Mouse (Mus musculus): ENCODE data around the gene Man2b1.
"Not testable (repeated sequence)": the region's sequence is repeated elsewhere in the genome, so short reads cannot be mapped to it uniquely, and the experiment has no call there.

The Man2b1 gene

DNA sequence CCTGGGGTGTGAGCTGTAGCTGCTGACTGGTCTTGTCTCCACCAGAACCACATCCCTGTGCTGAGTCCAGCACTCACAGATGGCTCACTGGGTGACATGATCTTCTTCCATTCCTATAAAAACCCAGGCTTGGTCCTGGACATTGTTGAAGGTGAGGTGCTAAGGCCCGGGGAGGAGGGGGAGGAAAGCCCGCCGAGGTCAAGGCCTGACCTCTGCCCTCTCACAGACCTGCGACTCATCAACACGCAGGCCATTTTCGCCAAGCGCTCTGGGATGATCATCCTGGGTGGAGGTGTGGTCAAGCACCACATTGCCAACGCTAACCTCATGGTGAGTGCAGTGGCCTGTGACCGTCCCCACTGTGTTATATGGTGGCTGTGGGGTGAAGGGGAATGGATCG lies 8.9 kb upstream of the Man2b1 start:
- DNase-seq (ENCODE audit: extremely low spot score), result no peak

DNA sequence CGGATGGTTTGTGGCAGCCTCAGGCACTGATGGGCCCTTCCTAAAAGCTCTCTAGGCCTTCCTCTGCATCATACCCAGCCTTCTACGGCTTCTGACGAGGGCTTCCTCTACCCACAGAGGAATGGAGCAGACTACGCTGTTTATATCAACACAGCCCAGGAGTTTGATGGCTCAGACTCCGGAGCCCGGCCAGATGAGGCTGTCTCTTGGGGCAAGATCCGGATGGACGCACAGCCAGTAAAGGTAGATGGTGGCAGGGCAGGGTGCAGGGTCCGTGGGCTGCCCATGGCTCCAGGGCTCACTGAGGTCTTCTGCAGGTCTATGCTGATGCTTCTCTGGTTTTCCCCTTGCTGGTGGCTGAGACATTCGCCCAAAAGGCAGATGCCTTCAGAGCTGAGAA lies 8.5 kb upstream of the Man2b1 start:
- DNase-seq (ENCODE audit: extremely low spot score), result no peak

DNA sequence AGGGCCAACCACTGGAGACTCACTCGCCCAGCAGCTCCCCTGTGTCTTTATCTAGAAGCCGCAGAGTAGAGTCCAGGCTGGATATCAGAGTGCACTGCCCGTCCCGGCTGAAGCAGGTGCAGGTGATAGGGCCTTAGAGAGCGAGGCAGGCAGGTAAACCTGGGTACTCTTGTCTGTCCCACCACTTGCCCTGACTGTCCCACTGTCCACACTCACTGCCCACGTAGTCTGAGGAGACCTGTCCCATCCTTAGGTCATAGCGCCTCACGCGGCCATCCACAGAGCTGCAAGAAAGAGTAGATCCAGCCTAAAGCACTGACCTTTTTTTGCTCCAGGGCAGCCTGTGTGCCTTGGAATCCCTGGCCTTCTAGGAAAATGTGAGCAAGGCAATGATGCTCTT lies 7.1 kb upstream of the Man2b1 start:
- no peak for DNase-seq (ENCODE audit: extremely low spot score)

DNA sequence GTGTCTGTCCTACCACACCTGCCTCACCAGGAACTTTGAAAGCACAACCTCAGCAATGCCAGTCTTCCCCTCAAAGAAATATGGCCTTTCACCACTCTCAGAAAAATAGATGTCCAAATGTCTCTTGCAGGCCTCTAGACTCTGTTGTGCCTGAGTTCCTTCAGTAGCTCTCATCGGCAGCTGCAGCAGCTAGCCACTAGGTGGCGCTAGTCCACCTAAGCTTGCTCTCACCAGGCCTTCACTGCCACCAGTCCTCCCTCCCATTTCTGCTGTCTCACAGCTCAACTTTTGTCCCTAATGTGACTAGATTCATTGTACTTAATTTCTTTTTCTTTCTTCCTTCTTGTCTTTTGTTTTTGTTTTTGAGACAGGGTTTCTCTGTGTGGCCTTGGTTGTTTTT lies 6.1 kb upstream of the Man2b1 start:
- DNase-seq (ENCODE audit: extremely low spot score), result peak; percentile 73

DNA sequence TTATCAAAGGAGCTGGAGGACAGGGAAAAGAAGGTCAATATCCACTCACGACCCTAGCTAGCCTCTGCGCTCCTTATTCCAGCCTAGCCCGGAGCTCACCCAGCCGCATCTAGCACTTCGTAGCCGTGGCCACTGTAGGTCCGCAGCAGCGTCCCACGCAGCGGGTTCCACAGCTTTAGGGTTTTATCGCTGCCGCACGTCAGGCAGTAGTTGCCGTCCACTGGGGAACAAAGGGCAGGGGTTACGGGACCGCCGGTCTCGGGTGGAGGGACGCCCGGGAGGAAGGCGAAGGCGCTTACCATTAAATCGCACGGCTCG lies 2.9 kb upstream of the Man2b1 start:
- no peak for DNase-seq (ENCODE audit: extremely low spot score)

DNA sequence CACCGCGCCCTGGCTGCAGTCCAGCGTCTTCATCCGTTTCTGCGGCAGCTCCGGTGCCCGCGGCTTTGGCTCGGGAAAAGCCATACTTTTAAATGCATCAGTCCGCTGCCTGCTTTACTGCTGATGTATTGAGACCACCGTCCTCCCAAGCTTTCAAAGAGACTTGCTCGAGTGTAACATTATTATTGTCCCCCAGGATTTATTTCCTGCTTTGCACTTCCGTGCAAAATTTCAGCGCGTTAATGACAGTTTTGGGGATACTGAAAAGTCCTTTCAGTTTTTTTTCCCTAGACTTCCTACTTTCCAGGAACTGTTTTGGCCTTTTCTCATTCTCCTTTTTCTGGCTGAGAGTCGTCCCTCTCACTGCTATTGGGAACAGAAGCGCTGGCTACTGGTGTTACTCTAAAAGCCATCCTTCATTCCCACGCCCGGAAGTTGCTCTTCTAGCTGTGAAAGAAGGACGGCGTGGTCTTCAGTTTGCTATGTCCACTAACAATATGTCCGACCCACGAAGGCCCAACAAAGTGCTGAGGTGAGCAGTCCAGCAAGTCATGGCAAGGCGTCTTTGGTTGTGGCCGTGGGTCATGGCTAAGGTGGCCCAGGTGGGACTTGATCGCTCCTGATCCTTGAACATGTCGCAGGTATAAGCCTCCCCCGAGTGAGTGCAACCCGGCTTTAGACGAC lies 2.4 kb upstream of the Man2b1 start, which contains the start of gene Wdr83os:
TSS of gene Wdr83os (plus strand) at position 209 of the 684 bp plus-strand sequence.
- DNase-seq (ENCODE audit: extremely low spot score), result peak; percentile 82

DNA sequence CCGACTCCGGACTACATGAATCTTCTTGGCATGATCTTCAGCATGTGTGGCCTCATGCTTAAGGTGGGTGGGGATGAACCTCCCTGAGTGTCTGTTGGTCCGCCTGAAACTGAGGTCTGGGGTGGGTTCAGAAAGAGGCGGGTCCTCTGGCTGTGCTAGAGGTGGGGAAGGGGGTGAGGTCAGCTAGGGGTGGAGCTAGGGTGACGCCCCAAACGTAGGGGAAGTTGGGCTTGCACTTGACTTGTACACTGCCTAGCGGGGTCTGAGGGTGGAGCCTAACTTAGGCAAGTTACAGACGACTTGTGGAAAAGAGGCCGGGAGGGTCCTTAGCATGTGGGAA lies 1.9 kb upstream of the Man2b1 start, which contains the start of gene Wdr83:
TSS of gene Wdr83 (minus strand) at position 91 of the 340 bp plus-strand sequence.
- peak; percentile 70 for DNase-seq (ENCODE audit: extremely low spot score)

DNA sequence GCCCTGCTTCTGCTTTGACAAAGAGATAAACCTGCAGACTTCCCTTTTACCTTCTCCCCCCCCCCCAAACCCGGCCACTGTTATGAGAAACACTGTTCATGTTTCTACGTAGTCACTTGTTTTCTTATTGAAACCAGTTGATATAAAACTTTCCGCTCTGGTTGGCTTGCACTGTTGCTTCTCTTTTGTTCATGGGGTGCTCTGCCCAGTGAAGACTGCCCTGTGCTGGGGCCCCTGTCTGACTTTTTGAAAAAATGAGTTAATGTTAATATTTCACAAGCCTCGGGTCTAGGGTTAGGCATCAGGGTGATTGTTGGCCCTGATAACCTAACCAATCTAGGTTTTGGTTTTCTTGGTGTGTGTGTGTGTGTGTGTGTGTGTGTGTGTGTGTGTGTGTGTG lies 901 bp upstream of the Man2b1 start:
- DNase-seq (ENCODE audit: extremely low spot score), result not testable (repeated sequence)

DNA sequence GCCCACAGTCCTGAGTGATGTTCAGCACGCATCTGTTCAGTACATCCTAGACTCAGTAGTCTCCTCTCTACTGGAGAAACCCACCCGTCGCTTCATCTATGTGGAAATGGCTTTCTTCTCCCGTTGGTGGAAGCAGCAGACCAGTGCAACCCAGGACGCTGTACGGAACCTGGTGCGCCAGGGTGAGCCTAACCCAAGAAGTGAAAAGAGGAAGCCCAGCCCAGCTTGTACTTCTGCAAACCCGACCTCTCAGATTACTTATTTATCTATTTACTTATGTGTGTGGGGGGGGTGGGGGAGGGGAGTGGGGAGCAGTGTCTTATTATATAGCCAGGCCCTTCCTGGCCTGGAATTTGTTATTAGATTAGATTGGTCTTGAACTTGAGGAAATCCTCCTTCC lies 1.6 kb downstream of the Man2b1 start:
- DNase-seq (ENCODE audit: extremely low spot score), result no peak

DNA sequence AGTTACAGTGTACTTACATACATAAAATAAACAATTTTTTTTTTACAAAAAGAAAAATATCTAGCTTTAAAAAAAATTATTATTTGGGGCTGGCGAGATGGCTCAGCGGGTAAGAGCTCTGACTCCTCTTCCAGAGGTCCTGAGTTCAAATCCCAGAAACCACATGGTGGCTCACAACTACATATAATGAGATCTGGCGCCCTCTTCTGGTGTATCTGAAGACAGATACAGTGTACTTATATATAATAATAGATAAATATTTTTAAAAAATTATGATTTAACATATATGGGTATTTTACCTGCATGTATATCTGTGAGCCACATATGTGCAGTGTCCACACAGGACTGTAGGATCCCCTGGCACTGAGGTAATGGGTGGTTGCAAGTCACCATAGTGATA lies 3.2 kb downstream of the Man2b1 start:
- DNase-seq (ENCODE audit: extremely low spot score), result no peak

DNA sequence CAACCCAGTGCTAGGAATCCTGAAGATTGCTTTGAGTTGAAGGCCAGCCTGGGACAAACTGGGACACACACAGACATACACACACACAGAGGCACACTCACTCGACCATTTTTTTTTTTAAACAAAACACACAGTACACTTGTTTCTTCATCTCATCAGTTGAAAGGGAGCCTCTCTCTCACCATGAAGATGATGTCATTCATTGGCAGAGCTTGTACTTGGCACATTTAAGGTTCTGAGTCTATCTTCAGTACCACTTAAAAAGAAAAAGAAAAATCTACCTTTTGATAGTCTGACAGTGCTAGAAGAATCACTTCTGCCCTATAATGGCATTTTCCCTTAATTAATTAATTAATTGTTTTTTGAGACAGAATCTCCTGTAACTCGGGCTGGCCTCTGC lies 5.7 kb downstream of the Man2b1 start:
- DNase-seq (ENCODE audit: extremely low spot score), result no peak

DNA sequence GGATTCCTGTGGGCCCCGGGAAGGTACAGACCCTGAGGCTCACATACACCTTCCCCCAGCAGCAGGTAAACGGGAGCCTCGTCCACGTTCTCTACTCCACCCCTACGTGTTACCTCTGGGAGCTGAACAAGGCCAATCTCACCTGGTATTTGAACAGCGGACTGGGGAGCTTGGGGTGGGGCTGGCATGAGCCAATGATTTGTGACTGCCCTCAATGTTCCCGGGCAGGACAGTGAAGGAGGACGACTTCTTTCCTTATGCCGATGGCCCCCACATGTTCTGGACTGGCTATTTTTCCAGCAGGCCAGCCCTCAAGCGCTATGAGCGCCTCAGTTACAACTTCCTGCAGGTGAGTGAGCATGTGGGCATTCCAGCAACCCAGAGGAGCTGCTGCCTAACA lies 7.8 kb downstream of the Man2b1 start:
- no peak for DNase-seq (ENCODE audit: extremely low spot score)

DNA sequence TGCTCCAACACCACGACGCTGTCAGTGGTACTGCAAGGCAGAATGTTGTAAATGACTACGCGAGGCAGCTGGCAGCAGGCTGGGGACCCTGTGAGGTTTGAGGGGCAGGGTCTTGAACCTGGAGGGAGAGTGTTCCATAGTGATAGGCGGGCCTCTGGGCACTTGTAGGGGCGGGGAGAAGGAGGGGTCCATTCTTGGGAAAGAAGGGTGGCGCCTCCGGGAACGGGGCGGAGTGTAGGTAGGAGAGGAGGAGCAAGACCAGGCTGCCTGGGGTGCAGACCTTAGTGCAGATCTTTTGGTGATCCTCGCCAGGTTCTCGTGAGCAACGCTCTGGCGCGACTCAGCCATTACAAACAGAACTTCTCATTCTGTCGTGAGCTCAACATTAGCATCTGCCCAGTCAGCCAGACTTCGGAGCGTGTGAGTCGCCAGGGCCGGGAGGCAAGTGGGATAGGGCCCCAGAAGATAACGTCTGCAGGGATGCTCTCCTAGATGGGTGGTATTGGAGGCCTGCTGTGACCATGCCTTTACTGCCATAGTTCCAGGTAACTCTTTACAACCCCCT lies 8.5 kb downstream of the Man2b1 start:
- DNase-seq (ENCODE audit: extremely low spot score), result no peak

DNA sequence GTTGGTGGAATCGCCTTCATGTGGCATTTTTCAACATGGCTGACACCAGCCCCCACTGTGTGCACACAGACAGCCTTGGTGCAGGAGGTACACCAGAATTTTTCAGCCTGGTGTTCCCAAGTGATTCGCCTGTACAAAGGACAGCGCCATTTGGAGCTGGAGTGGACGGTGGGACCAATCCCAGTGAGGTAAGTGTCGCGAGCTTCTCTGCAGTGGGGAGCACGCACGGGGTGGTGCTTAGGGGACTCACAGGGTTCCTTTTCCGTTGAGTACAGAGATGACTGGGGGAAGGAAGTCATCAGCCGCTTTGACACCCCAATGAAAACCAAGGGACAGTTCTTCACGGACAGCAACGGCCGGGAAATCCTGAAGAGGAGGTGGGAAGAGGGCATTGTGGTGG lies 12.0 kb downstream of the Man2b1 start:
- DNase-seq (ENCODE audit: extremely low spot score), result no peak

DNA sequence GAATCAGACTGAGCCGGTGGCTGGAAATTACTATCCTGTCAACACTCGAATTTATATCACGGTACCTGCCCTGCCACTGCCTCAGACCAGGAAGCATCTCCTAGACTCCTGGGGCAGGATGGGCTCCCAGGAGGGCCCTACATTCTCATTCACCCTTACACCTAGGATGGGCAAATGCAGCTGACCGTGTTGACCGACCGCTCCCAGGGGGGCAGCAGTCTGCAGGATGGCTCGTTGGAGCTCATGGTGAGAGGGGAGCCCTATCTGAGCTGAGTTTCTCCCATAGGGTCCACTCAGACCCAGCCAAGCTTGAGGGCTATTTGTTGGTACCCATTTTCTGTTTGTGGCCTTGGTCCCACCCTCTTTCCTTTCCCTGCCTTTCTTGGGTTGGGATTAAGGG lies 12.5 kb downstream of the Man2b1 start:
- no peak for DNase-seq (ENCODE audit: extremely low spot score)

DNA sequence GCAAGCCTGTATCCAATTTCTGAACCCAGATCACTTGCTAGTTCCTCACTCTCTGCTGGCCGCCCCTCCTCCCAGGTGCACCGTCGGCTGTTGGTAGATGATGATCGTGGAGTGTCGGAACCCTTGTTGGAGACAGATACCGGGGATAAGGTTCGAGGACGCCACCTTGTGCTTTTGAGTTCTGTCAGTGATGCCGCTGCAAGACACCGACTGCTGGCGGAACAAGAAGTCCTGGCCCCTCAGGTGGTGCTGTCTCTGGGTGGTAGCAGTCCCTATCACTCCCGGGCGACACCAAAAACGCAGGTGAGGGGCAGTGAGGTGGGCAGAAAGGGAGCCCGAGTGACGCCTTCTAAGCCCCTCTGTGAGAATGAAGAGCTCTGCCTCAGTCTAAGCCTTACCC lies 13.1 kb downstream of the Man2b1 start:
- no peak for DNase-seq (ENCODE audit: extremely low spot score)

DNA sequence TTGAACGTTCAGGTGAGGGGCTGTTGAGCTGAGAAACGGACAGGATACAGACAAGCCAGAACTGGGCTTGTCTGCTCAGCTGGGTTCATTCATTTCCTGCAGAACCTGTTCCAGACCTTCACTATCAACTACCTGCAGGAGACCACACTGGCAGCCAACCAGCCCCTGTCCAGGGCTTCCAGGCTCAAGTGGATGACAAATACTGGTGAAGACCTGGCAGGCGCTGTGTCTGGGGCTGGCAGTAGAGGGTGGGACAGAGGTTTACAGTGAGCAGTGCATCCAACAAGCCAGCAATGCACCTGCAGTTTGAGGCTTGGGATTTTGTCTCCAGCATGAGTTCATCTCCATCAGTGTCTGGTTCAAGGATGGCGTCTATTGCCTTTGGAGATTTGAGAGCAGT lies 13.8 kb downstream of the Man2b1 start:
- no peak for DNase-seq (ENCODE audit: extremely low spot score)

DNA sequence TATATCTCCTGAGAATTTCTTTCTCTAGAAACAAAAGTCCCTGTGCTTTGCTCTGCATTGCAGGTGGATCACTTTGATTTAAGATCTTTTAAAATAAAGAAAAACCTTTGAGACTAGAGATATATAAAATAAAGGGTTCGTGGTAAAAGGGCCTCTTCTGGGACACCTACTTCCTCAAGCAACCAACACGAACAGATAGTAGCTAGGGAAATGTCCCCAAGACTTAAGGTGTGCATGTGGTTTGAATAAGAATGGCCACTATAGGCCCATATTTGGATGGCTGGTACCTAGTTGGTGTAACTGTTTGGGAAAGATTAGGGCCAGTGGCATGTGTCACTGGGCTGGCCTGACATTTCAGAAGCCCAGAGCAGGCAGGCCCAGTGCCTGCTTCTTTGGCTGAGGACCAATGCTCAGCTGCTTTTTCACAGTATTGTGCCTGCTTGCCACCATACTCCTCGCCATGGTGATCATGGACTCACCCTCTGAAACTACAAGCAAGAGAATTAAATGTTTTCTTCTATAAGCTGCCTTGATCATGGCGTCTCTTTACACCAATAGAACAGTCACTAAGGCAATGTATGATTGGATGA lies 17.1 kb downstream of the Man2b1 start:
- no peak for DNase-seq (ENCODE audit: extremely low spot score)

DNA sequence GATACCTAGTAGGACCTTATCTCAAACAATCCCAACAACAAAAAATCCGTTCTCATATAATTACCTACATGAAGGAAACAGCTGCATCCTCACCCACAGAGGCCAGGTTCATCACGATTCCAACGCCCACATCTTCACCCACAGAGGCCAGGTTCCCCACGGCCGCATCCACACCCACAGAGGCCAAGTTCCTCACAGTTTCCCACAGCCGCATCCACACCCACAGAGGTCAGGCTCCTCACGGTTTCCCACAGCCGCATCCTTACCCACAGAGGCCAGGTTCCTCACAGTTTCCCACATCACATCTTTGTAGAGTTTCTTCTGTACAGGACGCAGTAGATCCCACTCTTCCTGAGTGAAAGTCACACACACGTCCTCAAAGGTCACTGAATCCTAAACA lies 30.2 kb downstream of the Man2b1 start:
- DNase-seq (ENCODE audit: extremely low spot score), result no peak

DNA sequence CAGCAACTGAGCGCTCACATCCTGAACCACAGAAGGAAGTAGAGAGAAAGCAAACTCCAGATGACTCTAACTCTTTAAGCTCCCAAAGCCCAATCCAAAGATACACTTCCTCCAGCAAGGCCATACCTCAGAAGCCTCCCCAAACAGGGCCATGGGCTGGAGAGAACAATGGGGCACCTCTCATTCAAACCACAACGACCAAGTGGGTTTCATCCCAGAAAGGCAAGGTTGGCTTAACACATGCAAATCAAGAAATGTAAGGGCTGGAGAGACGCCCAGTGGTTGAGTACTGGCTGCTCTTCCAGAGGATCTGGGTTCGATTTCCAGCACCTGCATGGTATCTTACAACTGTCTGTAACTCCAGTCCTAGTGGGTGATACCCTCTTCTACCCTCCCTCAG lies 32.4 kb downstream of the Man2b1 start:
- DNase-seq (ENCODE audit: extremely low spot score), result no peak

DNA sequence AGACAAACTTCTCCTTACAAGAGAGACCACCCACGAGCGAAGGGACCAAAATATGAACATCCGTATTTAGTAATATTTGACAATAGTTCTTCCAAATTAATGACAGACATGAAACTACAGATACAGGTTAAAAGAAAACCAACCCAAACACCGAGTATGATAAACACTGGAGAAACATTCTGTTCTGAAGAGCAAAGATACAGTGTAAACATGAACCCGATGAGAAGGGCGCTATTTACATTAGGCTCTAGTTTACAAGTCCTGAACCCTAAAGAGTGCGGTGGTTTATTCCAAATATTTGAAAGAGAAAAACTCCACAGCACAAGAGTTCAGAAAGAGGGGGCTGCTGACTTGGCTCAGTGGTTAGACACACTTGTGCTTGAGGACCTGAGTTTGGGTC lies 33.9 kb downstream of the Man2b1 start:
- no peak for DNase-seq (ENCODE audit: extremely low spot score)

DNA sequence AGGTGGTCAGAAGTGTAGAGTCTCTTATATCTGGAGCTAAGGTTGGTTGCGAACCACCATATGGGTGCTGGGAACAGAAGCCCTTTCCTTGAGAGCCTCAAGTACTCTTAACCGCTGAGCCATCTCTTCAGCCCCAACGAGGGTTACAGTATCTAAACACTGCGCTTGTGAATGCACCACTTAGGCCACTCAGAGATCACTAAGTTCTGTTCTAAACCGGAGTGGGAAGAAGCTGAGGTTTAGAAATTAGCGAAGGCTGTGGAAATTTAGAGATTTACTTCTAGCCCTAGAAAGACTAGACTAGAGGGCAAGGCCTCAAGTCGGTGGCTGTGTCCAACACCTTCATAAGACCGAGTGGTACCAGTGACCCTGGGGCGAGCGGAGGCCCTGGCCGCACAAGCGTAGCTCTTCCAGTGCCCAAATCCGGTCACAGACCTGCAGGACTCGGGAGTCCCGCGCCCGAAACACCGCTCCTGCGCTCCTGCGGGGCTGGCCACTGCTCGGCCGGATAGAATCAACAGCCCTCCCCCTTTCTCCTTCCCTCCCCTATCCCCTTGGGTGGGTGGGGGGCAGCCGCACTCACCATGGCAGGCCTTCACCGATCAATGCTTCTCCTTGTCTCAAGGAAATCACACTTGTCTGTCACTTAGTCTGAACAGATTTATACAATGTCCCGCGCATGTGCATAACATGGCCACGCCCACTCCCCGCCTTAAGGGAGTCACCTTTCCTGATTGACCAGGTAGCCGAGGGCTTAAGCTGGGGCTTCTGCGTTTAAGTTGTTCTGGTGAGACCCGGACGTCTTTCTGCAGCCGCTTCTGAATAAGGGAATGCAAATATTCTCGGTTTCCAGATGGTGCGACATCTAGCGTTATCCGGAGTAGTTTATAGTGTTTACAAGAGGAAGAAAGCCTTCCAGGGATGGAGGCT lies 36.2 kb downstream of the Man2b1 start:
- peak; percentile 80 for DNase-seq (ENCODE audit: extremely low spot score)

DNA sequence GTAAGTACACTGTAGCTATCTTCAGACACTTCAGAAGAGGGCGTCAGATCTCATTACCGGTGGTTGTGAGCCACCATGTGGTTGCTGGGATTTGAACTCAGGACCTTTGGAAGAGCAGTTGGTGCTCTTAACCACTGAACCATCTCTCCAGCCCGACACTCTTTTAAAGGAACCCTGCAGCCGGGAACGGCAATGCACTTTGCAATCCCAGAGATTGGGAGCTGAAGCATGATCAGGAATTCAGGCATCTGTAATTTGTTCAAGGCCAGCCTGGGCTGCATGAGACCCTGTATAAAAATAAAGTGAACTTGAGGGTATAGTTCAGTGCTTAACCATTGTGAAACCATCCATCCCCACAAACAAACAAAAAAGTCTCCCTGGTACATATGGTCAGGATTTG lies 37.2 kb downstream of the Man2b1 start:
- DNase-seq (ENCODE audit: extremely low spot score), result not testable (repeated sequence)

All from embryo, embryonic 9.5 days (tissue).